Mouse (Mus musculus) right cerebral cortex, postnatal 14 days (tissue): Measurements from ENCODE around the gene Nxpe4.
A peak's percentile ranks its signal among the peaks of the same experiment; 100 is the strongest.

Source experiments
- DNase-seq: peaks from one replicate; pipeline ENCODE4 v3.0.0; 2022

The Nxpe4 gene

GRCm38 (mm10) chr9:48338783-48339455 lies 177.1 kb downstream of the Nxpe4 start:
- DNase-seq: no peak

- no peak for DNase-seq
These were observed 177.7 kb downstream of the Nxpe4 start for GRCm38 (mm10) chr9:48339563-48339962.

GRCm38 (mm10) chr9:48340708-48341380 lies 179.0 kb downstream of the Nxpe4 start:
- DNase-seq: no peak

GRCm38 (mm10) chr9:48345456-48345855 lies 183.6 kb downstream of the Nxpe4 start:
- no peak for DNase-seq

- no peak for DNase-seq
These were observed 184.0 kb downstream of the Nxpe4 start for GRCm38 (mm10) chr9:48345866-48346265.

GRCm38 (mm10) chr9:48353148-48353698 lies 191.4 kb downstream of the Nxpe4 start, which contains the start of gene Nxpe2:
TSS of gene Nxpe2 (minus strand) at chr9:48353454.
- no peak for DNase-seq

GRCm38 (mm10) chr9:48354122-48354521 lies 192.3 kb downstream of the Nxpe4 start:
- no peak for DNase-seq

- peak; percentile 58 for DNase-seq
These were observed 193.0 kb downstream of the Nxpe4 start for GRCm38 (mm10) chr9:48354793-48355192.

GRCm38 (mm10) chr9:48357097-48357496 lies 195.3 kb downstream of the Nxpe4 start:
- DNase-seq: no peak

- DNase-seq: no peak
These were observed 199.0 kb downstream of the Nxpe4 start for GRCm38 (mm10) chr9:48360826-48361225.

- DNase-seq: no peak
These were observed 200.2 kb downstream of the Nxpe4 start for GRCm38 (mm10) chr9:48361815-48362631.

GRCm38 (mm10) chr9:48362743-48363142 lies 200.9 kb downstream of the Nxpe4 start:
- no peak for DNase-seq

- DNase-seq: no peak
These were observed 211.5 kb downstream of the Nxpe4 start for GRCm38 (mm10) chr9:48373232-48373878.

- DNase-seq: no peak
These were observed 212.5 kb downstream of the Nxpe4 start for GRCm38 (mm10) chr9:48374357-48374756.

GRCm38 (mm10) chr9:48388451-48388850 lies 226.6 kb downstream of the Nxpe4 start:
- DNase-seq: no peak

GRCm38 (mm10) chr9:48389983-48390382 lies 228.2 kb downstream of the Nxpe4 start:
- no peak for DNase-seq

GRCm38 (mm10) chr9:48403590-48404209 lies 241.9 kb downstream of the Nxpe4 start:
- no peak for DNase-seq

- DNase-seq: no peak
These were observed 242.9 kb downstream of the Nxpe4 start for GRCm38 (mm10) chr9:48404687-48405086.

- DNase-seq: no peak
These were observed 245.9 kb downstream of the Nxpe4 start for GRCm38 (mm10) chr9:48407549-48408327.

GRCm38 (mm10) chr9:48410217-48411035 lies 248.6 kb downstream of the Nxpe4 start:
- no peak for DNase-seq

GRCm38 (mm10) chr9:48413591-48413990 lies 251.8 kb downstream of the Nxpe4 start:
- DNase-seq: no peak
